Mouse (Mus musculus): ENCODE results near the gene Dph2.

Gene Dph2

DNA sequence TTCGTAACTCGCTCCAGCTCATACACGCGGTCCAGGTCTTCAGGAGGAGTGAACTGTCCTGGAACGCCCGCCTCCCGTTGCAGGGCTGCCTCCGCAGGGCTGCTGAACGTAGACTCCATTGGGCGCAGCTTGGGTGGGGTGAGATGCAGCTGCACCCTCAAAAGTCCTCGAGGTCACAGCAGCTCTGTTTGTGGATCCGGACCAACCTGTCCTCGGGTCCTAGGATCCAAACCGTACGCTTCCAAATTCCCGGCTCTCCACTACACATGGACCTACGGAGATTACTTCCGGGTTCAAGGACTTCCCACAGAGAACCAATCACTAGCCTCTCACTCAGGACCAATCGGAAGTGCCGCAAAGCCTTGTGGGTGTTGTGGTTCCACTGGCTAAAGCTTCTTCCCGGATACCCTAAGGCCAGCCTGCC, at the start of gene Dph2:
Gene Dph2, minus strand, starts transcription at position 295 of the 424 bp plus-strand sequence.
- peak; percentile 90 for DNase-seq

DNA sequence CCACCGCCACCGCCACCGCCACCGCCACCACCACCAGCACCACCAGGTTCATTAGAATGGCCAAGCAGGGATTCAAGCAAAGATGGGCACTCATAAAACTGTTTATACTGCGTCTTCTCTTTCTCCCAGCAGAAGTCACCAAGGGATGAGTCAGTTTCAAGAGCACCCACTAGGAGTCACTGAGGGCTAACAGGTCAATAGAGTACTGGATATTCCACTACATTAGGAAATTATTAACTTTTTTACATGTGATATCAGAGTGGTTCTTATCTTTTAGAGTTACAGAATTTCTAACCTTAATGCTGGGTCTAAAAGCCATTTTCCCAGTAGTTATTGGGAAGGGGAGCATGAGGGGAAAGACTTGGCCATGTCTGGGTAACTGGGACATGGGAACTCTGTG, 45.1 kb upstream of the Dph2 start:
- no peak for DNase-seq

DNA sequence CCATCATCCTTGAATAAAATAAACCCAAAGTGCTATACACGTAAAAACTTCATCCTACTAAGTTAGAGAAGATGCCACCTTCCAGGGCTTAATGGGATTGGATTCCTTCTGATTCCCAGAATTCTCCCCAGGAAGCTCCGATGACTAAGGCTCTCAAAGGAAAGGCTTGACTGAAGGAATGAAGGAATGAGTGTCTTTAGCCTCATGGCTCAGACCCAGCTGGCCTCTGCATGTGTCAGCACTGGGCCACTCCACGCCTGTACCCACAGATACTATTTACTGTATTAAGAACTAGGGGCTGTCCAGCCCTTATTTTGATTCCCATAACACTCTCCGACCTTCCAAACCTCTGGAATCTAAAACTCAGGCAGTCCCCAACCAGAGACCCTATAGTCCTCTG, 42.2 kb upstream of the Dph2 start:
- DNase-seq: no peak

DNA sequence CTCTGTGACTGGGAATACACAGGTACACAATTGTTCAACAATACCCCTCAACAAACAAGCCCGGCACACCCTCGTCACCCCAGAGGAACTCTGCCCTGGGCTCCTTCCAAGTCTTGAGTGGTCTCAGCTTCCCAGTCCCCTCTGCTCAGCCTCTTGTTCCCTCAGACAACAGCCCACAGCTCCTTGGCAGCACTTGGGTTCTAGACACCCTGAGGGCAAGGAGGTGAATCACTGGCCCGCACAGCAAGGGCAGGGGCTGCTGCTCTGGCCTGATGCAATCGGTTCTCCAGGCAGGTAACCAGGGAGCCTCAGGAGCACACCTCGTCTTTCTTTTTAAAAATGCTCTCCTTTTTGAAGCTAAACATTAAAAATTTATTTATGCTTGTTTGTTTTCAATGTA, 41.4 kb upstream of the Dph2 start:
- DNase-seq: no peak

DNA sequence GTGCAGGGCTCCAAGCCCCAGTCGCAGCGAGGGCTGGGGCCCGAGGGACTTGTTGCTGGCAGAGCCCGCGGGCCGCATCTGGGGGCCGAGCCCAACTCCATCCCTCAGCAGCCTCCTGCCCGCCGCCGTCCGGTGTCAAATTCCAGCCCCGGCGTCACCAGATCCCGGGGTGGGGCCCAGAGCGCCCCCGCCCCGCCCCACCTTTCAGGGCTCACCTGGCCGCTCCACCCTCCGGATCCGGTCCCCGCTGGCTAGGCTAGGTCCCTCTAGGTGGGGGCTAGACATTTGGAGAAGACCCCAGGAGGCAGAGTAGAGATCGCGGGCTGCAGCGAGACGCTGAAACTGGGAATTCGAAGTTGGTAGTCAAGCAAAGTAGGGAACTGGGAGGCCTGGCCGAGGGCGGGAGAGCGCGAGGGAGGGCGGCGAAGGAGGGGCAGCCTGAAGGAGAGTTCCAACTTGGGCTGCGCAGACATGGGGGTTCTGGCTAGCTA, 37.6 kb upstream of the Dph2 start, which contains the start of gene Artn:
Gene Artn, minus strand, starts transcription at position 373 of the 491 bp plus-strand sequence.
- DNase-seq: peak; percentile 65

DNA sequence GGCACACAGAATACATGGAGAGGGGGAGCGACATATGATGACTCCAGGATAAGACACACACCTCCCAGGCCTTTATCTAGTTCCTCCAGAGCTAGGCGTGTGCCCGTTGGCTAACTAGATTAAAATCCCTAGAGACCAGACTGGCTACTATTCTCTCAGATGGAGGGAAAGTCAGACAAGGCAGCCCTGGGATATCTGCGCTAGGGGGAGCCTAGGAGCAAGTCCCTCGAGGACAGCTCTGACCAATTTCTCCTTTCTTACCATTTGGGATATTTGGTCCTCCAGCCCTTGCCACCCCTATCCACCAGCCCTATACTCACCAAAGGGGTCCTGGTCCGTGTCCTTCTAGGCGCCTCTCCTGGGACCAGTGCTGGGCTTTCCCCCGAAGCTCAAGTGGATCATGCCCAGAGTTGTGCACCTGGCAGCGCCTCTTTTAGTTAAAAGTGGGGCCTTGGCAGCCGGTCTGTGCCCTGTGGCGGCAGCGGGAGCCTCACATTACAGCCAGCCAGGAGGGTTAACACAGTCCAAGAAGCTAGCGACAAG, 36.9 kb upstream of the Dph2 start:
- peak; percentile 75 for DNase-seq

DNA sequence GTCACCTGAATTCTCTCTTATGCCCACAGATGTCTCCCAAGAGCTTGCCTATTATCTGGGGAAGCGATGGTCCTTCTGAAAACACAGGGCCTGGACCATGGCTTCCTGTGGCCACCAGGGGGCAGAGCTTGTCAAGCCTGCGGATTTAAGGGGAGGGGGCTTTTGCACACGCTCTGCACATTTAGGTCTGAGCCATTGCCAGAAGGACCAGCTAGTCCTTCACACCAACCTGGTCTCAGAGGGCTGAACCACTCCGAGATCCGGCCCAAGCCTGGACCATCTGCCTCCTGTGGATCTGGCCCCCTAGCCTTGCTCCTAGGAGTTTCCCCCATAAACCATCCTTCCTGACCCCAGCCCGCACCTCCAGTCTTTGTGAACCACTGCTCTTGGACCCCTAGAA, 36.4 kb upstream of the Dph2 start:
- no peak for DNase-seq

DNA sequence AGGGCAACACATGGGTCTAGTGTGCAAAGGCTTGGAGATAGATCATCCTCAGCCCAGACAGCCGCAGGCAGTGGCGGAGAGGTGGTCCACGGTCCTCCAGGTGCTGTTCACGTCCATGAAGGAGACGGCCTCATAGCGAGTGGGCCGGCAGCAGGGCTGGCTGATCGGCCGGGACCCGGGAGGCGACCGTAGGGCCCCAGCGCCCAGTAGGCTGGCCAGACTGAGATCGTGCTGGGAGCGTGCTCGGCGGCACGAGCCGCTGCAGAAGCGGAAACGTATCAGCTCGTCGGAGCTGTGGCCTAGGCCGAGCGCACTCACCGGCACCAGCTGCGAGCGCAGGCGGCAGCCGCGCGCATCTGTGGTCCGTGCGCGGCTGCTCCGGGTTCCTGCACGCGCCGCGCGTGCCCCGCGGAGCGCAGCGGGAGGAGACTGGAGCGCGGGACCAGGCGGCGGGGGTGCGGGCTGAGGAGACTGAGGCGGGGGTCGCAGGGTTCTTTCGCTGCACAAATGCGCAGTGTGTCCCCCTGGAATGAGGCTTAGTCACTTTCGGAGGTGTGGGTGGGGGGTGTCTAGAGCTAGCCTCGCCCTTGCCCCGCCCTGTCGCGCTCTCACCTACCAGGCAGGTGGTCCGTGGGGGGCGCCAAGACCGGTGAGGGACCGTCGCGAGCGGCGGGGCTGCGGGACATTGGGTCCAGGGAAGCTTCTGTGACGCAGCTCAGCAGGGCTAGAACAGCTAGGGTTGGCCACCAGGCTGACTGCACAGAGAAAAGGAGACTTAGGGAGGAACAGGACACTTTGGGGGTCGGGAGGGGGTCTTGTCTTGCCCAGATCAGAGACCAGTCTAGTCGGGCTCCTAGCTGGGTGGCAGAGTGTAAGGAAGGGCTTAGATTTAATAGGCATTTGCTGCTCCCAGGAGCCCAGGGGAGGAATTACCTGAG, 35.0 kb upstream of the Dph2 start:
- no peak for DNase-seq

DNA sequence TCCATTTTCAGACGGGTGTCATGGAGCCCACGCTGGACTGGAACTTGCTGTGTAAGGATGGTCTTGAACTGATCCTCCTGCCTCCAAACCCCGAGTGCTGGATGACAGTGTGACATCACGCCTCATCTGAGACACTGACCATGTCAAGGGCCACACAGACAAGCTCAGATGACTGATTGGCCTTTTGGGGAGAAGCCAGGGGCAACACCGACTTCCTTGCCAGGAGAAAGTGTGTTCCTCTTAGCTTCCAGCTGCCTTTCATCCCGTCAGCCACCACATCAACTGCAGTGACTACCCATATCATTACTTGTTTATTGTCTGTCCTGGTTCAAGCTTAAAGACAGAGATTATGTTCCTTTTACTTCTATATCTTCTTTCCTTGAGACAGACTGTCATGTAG, 33.1 kb upstream of the Dph2 start:
- DNase-seq: no peak

DNA sequence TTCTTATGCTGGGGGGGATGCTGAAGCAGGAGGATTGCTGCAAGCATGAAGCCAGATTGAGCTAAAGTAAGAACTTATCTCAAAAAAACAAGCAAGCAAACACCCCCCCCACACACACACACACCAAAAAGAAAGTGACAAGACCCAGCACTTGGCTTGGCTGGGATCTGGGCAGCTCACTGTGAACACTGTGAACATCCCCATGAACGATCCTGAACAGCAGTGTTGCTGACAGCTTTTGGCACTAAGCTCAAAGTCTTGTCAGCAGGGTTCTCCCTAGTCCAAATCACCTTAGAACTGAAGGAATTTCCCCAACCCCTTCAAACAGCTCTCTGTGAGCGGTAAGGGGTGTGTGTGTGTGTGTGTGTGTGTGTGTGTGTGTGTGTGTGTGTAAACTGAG, 31.6 kb upstream of the Dph2 start:
- DNase-seq: no peak

DNA sequence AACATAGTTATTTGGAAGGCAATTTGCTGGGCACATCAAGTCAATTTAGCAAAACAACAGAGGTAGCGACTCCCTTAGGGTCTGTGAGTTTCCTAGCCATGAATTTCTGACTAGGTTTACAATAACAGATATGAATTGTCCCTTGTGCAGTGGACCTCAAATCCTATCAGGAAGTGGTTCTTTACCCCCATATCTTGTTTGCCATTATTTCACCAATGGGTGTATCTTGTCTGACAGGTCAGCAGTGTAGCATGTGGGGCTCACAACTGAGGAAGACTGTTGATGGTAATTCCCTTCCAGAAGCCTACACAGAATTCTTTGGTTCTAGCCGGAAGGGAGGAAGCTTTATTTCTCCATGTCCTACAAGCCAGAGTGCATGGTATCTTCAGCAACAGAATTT, 29.5 kb upstream of the Dph2 start:
- DNase-seq: no peak

DNA sequence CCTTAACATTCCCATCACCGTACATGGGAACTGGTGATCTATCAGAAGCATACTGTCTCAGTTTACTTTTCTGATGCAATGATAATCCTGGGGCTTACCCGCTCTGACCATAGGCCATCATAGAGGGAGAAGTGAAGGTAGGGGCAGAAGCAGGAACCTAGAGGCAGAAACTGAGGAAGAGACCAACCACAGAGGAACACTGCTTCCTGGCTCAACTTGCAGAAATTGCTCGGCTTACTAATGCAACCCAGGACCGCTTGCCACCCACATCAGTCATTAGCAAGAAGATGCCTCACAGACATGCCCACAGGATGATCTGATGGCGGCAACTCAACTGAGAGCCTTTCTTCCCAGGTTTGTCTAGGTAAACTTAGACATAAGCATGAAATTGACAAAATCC, 26.9 kb upstream of the Dph2 start:
- no peak for DNase-seq

DNA sequence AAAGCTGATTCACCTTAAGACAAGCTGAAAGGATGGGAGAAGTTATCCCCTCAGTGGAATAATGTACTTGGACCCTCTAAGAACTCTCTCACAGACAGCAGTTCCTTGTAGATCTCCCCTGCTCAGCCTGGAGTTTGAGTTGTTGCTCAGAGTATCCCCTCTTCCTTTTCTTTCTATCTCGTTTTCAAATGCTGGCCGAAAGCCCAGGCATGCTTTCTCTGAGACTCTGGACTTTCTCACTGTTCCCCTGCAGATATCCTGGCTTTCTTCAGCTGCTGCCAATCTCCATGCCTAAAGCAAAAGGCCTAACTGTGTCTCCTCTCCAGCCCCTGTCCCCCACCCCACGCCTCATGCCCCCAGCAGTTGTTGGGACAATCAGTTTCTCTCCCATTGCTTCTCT, 26.4 kb upstream of the Dph2 start:
- DNase-seq: peak; percentile 47

DNA sequence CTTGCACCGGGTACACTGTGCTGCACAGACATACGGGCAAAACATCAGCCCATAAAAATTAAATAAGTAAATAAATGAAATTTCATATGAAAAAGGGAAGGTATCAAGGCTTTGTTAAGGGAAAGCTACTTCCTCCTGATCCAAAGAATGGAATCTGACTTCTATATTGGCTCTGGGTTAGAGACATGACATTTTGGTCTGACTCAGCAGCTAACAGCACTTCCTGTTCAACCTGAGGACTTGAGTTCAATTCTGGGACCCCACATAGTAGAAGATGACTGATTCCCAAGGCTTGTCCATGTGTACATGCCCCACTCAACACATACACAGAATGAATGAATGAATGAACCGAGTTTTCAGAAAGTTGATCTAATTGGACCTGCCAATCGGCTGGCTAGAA, 26.0 kb upstream of the Dph2 start:
- no peak for DNase-seq

DNA sequence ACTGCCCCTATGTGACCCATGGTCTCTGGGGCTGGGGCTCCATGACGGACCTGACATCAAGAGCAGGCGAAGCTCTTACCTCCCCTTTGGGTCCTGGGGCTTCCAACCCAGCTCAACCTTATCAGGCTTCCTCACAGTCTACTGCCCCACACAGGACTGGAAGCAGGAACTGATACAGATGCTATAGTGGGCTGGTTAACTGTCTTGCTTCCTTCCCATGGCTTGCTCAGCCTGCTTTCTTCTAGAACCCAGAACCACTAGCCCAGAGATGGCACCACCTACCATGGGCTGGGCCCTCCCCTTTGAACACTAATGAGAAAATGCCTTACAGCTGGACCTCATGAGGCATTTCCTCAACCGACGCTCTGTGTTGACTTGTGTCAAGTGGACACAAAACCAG, 25.6 kb upstream of the Dph2 start:
- no peak for DNase-seq

DNA sequence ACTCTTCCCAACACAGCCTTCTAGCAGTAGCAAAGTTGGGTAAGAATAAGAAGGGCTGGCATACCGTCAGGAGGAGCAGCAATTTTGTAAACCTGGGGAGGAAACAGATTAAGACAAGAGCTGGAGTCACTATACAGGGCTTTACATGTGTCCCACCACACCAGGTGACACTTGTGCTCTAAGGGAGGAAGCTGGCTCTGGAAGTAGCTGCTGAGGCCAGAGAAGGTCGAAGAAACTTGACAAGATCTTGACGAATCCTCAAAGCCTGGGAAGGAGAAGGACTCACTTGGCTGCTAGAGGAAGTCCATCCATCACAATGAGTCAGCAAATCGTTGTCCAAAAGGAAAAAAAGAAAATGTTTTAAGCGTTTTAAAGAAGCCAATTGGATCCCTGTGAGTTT, 24.6 kb upstream of the Dph2 start:
- no peak for DNase-seq

DNA sequence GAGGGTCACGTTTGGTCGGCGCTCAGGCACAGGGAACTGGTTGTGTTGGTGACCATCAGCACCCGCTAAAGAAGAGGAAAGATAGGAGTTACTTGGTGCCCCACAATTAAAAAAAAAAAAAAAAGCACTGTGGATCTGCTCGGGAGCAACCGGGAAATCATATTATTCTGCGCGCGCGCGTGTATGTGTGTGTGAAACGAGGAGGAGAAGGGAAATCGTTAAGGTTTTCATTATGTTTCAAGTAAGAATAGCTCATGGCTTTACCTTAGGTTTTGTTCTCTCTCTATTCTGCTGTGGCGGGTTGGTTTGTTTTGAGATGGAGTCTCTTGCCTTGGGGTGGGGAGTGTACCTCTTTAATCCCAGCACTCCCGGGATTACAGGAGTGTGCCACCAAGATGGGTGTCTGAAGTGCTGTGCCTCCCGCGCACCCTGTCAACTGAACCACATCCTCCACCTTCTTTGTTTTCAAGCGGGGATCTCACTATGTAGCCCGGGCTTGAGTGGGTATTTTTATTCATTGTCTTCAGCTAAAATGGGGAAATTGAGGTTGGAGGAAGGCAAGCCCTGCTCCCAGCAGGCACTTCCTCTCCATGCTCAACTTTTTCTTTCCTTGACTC, 23.8 kb upstream of the Dph2 start:
- DNase-seq: no peak

DNA sequence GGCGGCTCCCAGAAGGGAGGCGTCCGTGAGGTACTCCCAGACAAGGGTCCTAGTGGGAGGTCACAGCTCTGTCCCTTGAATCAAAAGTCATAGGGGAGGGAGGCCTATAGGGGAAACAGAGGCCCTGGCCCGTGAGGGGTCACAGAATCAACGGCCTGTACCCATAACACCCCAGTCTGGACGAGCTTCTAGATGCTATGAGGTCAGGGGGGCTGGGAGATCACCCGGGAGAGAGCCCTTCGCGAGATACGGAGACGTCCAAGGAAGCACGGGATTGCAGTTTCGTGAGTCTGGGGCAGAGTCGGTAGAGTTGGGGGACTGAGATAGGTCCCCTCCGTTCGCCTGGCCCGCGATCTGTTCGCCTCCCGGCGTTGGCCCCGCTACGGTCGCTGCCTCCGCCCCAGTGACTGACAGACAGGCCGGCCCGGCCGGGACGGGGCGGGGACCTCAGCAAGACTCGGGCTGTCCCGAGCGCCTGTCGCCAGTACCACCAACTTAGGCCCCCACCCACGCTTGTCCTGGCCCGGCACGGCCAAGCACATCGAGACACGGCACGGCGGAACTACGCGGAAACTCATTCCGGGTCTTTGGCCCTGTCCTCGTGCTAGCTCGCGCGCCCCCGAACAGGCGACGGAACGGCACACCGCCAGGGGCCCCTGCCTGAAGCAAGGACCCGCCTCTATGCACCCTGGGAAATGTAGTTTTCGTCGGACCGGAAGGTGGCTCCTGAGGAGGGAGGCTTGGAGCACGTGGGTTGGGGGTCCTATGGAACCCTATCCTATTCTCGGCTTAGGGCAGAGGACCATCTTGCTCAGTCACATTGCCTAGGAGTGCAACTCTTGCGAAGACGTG, 23.0 kb upstream of the Dph2 start, which contains the start of gene Ipo13:
Gene Ipo13, minus strand, starts transcription at position 409 of the 852 bp plus-strand sequence.
- DNase-seq: peak; percentile 95

DNA sequence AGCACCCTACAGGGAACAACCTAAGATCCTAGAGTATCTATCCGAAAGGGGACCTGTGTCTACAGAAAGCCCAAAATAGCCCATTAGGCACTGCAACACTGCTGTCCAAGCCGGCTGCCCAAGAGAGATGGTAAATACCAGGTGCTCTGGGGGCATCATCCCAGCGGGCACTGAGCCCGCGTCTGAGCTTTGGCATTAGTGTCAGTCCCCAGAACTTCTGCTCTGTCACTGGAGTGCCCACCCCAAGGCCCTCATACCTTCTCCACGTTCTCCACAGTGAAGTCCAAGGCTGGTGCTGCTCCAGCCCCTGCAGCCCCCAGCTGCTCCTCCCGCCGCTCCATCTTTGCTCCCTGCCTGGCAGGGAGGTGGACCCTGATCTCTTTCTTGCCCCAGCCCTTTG, 22.2 kb upstream of the Dph2 start:
- DNase-seq: no peak

DNA sequence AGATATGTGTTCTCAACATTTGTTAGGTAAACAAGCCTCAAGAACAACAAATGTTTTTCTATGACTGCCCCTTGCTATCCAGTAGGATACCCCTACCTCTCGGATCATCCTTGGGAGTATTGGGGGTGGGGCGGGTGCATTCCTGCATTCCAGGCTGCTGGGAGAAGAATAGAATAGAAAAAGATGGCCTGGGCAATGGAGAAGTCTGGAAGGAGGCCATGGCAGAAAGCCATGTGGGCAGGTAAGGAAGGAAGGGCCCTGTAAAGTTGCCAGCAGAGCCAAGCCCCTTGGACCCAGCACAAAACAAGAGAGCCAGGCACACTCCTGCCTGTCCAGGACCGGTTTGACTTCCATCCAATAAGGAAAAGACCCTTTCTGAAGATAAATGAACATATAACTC, 21.6 kb upstream of the Dph2 start:
- DNase-seq: peak; percentile 77

DNA sequence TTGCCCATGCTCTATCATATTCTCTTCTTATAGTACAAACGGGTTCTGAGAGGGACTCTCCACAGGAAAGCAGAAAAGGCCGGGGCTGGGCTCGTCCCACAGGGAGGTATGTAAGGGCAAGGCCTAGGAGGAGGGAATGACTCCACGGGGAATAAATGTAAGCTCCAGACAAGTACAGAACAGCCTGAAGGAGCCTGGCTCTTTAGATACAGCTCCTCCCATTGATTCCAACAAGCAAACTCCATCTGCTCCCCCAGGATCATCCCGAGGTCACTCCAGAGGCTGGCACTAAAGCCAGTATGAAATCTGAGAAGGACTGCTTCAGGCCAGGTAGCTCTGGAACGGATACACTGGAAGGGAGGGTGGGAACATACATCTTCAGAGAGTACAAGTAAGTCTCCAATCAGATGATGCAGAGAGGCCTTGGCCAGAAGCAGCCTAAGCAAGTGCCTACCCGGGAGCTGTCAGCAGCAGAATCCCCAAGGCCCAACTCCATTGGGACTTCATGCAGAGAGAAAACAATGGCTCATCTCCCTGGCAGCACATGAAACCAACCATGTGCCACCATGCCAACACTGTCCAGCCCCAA, 20.9 kb upstream of the Dph2 start:
- no peak for DNase-seq

DNA sequence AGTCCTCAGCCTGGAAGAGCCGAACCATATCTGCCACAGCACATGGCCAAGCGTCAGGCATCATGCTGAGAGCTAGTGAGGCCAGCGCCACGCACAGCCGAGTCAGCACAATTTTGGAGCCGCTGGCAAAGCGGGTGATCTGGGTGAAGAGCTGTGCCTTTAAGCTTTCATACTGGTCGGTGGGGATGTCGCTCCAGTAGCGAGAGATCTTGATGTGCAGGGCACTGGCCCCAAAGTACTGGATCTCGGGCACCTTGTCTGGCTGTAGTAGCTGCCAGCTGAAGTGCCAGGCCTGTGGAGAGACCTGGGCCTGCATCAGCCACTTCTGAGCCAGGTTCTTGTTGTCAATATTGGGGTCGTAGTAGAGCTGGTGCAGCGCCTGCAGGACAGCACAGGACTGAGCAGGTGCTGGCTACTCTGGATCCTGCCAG, 20.3 kb upstream of the Dph2 start:
- DNase-seq: no peak
